Mouse (Mus musculus) adrenal gland, postnatal 4 days (tissue): ENCODE measurements around the gene Selenbp1. TPM values are rescaled to one million over a fixed set of nuclear protein-coding genes. Genes with fewer than 3 reads are reported as not detected.
"Not testable (repeated sequence)": the region's sequence is repeated elsewhere in the genome, so short reads cannot be mapped to it uniquely, and the experiment has no call there.

ENCODE experiments used
- DNase-seq, 2 experiments: peaks; one replicate each; pipeline ENCODE4 v3.0.0; 2021 to 2022; ENCODE audit warnings: low spot score in 2 of 2, mixed read lengths in 2 of 2
- total RNA-seq, 2 experiments: library from RNA; stranded (reverse); gene quantifications; 2 replicates each; pipeline ENCODE4 v1.2.3; 2021

The Selenbp1 gene
- total RNA-seq, 2 experiments from 2014 or later: 50.8 to 55.9 TPM

DNA sequence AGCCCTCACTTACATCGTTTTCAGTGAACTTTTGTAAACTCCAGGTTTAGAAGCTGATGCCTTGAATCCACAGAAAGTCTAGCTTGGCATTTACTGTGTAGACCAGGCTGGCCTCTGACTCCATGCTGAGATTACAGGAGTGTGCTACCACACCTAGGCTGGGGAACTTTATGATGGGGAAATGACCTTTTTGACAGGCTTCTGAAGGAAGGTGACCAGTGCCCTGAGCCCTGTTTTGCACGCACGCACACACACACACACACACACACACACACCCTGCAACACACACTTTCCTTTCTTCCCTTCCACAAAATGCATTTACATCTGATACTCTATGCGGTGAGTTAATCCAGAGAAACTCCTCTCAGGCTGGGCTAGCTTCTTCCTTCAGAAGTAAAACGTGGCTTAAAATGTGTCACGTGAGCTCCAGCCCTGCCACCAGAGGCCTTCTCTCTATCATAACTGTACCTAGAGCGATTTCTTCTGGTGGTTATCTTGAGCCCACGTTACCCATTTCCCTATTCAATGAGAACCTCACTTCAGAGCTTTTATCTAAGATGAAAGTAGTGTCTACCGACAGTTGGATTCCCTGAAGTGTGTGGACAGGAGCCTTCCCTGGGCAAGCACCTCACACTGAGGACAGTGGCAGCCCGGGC is 1.3 kb upstream of the Selenbp1 start:
- DNase-seq: not testable (repeated sequence)

DNA sequence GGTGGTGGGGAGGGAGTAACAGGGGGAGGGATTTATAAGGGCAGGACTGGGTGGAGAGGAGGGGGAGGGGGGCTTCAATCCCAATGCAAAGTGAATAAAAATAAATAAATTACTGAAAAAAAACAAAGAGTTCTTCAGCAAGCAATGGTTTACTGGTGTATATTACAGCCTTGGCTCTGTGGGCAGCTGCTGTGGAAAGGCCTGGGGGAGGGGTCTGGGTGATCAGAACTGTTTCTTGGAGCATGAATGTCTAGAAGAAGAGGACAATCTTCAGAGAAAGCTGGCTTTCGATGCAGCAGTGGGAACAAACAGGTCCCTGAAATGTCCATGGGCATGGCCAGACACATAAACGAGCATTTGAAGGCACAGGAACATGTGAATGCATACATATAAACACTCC is 577 bp upstream of the Selenbp1 start:
- DNase-seq: not testable (repeated sequence)

DNA sequence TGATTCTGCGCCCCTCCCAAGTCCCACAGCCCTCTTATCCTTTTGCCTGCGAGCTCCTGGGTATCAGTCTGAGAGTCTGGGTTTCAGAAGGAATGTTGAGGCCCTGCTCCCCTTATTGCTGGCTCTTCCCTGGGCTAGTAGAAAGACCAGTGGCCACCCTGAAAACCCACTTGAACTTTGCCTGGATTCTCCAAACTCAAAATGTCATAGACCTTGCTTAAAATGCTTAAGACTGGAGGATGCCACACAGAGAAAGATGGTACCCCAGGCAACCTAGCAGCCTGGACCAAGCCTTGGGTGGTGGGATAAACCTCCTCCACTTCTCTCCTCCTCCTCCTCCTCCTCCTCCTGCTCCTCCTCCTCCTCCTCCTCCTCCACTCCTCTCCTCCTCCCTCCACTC is 748 bp downstream of the Selenbp1 start:
- not testable (repeated sequence) for DNase-seq

DNA sequence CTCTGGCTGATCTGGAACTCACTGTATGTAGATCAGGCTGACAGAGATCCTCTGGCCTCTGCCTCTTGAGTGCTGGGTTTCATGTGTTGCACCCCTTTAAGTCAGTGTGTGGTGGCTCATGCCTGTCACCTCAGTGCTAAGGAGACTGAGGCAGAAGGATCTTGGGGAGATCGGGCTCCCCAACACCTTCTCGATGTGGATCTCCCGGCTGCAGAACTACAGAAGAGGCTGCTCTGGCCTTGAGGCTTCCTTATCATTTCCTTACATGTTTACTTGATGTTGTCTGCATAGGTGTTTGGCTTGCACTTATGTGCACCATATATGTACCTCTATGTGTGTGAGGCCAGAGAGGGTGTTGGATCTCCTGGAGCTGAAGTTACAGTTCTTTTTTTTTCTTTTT is 1.7 kb downstream of the Selenbp1 start:
- DNase-seq: not testable (repeated sequence)

DNA sequence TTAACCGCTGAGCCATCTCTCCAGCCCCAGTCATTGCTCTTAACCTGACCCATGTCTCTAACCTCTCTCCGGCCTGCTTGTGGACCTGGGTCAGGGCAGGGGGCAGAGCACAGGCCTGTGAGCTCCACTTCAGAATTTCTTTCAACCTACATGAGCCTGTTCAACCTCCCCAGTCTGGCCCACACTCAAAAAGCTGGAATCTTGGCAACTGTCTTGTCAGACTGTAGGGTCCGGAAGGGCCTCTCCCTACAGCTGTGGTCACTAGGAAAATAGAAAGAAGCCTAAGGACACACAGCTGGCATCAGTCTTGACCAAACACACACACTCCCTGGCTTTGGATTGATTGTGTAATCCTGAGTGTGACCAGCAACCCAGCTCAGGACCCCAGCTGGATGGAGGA is 2.5 kb downstream of the Selenbp1 start:
- DNase-seq: not testable (repeated sequence)

DNA sequence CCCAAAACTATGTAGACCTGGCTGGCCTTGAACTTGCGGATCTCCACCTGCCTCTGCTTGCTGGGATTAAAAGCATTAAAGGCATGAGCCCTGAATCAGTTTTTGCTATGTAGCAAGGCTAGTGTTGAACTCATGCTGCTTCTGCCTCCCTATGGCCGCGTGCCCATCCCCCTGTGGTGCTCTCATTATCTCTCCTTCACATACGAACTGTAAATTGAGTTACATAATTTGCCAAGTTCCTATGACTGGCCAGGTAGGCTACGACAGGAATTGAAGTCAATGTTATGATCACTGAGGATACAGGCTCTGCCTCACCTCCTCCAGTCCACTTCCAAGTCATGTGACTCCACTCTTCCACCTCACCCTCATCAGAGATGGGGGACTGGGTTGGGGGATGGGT is 3.3 kb downstream of the Selenbp1 start:
- DNase-seq: not testable (repeated sequence)

DNA sequence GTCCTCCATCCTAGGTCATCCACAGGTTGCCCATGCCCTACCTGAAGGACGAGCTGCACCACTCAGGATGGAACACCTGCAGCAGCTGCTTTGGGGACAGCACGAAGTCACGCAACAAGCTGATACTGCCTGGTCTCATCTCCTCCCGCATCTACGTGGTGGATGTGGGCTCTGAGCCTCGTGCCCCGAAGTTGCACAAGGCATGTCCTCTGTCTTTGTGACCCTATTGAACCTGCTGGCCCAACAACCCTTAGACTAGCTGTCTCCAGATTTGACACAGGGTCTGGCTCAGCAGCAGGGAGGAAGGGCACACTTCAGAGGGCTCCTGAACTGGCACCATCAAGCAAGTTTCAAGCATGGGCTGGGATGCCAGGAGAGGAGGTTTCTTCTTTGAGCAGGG is 4.3 kb downstream of the Selenbp1 start:
- DNase-seq: not testable (repeated sequence)

DNA sequence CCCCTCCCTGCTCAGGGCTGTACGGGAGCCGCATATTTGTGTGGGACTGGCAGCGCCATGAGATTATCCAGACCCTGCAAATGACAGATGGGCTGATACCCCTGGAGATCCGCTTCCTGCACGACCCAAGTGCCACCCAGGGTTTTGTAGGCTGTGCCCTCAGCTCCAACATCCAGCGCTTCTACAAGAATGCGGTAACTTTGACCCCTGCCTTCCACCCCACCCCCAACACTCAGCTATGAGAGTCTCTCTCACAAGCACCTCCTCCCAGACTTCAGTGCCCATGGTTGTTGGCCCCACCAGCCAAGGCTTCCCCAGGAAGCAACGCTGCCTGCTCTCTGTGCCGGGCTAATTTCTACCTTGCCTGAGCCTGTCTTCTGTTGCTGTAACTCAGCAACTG is 7.2 kb downstream of the Selenbp1 start:
- not testable (repeated sequence) for DNase-seq

DNA sequence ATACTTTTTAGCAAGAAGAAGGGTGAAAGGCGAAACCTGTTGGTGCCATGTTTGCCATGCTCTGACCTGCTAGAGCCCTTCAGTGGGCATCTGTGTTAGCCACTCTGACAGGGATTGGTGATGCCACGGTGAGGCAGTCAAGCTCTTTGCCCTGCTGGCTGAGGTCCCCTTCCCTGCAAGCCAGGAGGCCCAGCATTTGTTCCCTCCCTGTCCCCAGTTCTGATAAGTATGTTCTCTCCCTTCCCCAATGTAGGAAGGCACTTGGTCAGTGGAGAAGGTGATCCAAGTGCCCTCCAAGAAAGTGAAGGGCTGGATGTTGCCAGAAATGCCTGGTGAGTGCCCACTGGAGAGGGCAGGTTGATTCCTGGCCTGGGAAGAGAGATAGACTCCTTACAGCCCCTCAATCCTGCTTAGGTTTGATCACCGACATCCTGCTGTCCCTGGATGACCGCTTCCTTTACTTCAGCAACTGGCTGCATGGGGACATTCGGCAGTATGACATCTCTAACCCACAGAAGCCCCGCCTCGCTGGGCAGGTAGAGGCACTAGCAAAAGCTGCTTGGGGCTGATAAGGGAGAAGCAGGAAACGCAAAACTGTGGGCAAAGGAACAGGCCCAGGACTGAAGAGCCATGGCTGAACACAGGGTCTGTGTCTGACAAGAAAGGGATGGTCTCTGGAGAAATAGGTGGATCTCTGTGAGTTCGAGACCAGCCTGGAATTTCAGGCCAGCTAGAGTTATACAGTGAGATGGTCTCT is 9.5 kb downstream of the Selenbp1 start:
- DNase-seq: not testable (repeated sequence)

DNA sequence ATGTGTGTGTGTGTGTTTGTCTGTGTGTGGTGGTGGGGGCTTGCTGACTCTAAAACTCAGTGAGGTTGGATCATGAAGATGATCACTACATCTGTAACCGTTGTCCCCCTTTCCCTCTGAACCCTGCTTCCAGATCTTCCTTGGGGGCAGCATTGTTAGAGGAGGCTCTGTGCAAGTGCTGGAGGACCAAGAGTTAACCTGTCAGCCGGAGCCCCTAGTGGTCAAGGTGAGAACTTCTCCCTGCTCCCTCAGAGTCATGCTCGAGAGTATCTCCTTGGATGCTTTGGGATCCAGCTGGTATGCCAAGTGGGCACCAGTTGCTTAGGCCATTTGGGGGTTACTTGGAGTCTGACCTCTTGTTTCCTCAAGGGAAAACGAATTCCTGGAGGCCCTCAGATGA is 10.8 kb downstream of the Selenbp1 start:
- DNase-seq: not testable (repeated sequence)

DNA sequence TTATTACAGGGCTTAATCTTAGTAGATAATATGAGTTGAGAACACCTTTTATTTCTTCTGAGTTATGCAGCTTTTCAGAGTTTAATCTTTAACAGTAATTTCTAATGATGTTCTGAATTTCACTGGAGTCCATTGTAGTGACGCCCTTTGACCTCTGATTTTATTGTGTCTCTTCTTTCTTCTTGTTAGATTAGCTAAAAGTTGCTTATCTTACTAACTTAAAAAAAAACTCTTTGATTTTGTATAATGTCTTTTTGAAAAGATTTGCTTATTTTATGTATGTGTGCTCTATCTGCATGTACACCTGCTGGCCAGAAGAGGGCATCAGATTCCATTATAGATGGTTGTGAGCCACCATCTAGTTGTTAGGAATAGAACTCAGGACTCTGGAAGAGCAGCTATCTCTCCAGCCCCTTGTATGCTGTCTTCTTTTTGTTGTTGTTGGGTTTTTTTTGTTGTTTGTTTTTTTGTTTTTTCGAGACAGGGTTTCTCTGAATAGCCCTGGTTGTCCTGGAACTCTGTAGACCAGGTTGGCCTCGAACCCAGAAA is 15.3 kb downstream of the Selenbp1 start:
- no peak for DNase-seq

DNA sequence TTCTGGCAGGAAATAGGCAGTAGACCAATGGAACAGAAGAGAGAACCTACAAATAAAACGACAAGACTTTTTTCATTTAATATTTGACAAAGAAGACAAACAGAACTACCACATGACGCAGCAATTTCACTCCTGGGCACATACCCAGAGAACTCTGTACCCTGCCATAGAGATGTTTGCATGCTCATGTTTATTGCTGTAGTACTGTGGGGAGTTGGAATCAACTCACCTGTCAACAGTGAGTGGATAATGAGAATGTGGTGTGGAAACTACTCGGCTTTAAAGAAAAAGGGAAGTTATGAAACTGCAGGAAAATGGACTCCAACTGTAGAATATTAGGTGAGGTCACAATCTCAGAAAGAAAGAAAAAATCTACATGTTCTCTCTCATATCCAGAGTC is 16.8 kb downstream of the Selenbp1 start:
- no peak for DNase-seq

DNA sequence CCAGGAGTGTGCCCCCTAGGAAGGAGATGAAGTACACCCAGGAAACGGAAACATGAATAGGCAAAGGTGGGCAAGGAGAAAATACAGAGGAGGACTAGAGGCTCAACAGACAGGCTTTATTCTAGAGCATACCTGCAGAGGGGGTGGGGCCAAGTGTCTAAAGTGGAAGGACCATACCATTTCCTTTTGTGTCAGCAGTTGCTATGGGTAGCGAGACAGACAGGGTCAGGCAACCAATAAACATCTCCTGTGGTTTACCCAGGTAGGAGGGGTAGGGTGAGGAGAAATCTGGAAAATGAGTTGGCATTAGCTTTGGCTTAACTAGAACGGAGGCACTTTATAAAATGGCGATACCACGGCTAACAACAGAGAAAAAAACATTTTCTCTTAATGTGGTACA is 19.9 kb downstream of the Selenbp1 start:
- no peak for DNase-seq

DNA sequence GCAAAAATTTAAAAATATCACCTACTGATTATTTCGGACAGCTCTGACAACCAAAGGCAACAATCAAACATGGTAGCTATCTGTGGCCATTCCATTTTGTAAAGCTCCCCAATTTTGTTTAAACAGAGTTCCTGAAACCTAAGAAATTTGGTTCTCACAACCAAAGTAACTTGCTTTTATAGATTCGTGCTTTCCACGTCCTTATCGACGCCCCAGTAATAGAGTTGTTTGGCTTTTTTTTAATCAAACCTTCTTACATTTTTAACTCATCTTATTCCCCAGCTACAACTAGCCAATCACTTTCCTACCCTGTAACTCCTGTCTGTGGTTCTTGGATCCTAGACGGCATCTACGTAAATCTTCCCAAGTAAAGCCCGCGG is 20.5 kb downstream of the Selenbp1 start:
- DNase-seq: no peak

DNA sequence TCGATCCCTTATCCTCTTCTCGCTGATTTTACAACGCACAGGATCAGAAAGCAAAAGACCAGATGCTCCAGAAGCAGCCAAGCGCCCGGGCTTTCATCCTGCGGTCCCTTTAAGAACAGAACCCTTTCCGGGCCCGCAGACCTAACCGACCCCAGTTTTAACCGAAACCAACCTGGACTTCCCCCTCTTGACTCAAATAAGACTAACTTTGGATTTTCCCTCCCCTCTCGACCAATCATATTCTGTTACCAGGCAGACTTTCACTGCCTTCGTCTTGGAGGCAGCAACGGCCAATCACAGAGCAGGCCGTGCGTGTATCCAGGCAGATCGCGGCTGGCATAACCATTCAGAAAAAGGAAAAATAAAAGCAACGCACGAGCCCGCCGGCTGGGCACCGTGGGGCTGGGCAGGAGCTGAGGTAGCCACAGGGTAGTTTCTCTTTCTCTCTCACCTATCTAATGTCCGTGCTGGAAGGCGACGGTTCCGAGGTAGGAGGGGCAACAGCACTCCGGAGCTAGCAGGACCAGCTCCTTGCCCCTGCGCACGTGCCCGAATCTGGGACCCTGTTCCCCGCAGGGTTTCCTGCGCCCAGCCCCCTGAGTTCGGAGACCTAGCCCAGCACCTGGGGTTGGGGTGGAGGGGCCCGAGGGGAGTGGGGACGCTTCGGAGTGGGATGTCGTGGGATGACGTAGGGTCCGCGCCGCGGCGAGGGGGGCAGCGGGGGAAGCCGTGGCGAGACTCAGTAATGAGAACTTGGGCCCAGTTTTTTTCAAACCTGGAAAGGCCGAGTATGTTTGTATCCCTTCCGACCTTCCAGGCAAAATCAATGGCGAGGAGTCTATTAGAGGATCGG is 21.1 kb downstream of the Selenbp1 start, which contains the start of gene Rfx5:
Rfx5 (plus strand) TSS at position 312 of the 853 bp plus-strand sequence.
- peak; percentile 64 to 75 for DNase-seq

DNA sequence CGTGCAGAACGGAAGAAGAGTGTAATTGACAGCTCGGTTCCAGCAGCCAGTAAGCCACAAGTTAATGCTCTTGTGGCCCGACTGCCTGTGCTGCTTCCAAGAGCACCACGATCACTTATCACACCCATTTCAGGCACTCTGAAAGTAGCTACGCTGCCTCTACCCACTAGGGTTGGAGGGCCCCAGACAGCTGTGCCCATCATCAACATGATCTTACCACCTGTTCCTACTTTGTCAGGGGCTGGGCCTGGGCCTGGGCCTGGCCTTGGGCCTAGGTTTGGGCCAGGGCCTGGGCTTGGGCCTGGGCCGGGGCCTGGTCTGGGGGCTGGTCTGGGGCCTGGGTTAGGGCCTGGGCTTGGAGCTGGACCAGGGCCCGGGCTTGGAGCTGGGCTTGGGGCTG is 25.4 kb downstream of the Selenbp1 start:
- DNase-seq: no peak

DNA sequence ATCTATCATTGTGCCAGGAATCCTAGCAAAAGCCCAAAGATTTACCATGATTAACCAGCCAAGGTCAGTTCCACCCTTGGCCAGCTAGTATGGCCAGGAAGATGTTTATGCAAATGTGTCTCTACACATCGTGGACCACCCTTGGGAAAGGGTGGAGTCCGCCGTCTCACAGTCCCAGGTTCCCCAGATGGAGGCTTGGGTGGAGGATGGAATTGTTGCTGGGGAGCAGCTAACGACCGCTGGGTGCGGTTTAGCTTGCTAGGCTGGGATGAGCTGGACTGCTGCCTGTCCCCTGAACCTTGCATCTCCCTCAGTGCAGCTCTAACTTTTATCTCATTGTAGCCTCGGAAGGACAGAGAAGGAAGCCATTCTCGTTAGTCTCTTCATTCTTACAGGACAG is 27.0 kb downstream of the Selenbp1 start:
- no peak for DNase-seq

DNA sequence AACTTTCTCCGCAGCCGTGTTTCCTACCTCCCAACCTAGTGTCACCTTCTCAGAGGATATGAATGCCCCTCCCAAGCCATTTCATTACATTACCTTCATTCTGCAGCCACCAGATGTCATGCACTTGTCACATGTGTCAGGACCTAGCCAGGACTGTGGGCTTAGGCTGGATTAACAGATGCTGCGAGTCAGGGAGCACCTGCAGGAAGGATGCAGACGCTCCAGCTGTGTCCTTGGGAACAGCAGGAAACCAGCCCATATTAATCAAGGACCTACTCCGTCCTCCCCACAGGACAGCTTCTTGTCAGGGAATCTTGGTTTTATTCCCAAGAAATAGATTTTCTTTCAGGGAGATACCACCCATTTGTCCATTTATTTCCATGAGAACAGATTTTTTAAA is 27.5 kb downstream of the Selenbp1 start:
- DNase-seq: no peak

DNA sequence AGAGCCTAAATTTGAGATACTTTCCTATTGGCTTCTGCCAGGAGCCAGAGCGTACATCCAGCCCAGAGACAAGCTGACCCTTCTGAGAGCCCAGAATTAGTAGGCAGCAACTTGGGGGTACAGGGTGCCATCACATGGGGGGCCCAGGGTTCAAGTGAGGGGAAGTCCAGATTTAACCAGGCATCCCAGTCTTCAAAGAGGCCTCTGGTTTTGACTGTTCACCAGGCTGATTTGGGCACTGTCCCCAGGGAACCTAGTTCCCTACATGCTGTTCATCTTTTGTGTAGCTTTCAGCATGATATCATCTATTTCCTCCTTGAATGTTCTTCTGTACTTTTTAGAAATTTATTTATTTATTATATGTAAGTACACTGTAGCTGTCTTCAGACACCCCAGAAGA is 32.1 kb downstream of the Selenbp1 start:
- no peak for DNase-seq

DNA sequence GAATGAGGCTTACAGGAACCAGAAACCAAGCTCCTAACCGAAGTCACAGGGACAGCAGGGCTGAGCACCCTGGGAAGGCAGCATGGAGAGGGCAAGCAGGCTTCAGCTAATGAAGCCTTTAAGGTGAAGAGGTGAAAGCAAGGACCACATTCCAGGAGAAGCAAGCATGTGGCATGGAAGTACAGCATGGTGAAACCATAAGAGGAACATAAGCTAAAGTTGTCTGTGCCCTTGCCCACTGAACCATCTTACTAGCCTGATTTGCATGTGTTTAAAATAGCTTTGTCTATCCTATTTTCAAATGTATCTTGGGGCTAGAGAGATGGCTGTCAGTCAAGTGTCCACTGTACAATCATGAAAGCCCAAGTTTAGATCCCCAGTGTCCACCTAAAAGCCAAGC is 33.0 kb downstream of the Selenbp1 start:
- DNase-seq: no peak

DNA sequence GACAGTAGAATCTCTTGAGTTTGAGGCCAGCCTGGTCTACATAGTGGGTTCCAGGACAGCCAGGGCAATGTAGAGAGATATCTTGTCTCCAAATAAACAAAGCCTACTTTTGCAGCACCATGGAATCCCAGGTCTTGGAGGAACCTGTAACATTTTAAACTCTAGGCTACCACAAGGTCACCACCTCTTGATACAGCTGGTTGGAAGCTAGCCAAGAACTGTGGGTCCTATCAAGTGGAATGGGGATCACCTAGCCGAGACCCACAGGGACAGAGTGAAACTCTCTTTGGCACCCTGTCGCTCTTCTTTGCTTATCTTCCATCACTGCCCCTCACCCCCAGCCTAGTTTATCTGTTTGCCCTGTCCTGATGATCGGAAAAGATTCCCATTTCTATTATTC is 39.7 kb downstream of the Selenbp1 start:
- no peak for DNase-seq

DNA sequence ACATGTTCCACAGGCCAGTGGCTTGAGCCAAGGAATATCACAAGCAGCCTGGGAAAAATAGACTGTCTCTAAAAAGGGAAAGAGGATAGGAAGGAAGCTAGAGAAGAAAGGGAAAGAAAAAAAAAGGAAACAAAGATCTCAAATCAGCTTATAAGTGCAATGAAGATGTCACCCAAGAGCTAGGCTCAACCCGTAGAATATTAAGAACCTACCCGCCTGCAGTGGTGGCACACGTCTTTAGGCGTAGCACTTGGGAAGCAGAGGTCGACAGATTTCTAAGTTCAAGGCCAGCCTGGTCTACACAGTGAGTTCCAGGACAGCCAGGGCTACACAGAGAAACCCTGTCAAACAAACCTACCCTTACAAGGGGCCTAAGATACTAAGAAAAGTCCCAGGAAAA is 40.8 kb downstream of the Selenbp1 start:
- no peak for DNase-seq
